Mouse (Mus musculus) kidney, postnatal 14 days (tissue): ENCODE data around the gene Sipa1l1.
A peak's percentile ranks its signal among the peaks of the same experiment; 100 is the strongest.
"Not testable (repeated sequence)": the region's sequence is repeated elsewhere in the genome, so short reads cannot be mapped to it uniquely, and the experiment has no call there.

Experiments used
- DNase-seq: peaks from one replicate; pipeline ENCODE4 v3.0.0; 2022; ENCODE audit warnings: mixed read lengths

Sipa1l1 gene

GRCm38 (mm10) chr12:82486829-82487560, 317.9 kb downstream of the Sipa1l1 start:
- no peak for DNase-seq

GRCm38 (mm10) chr12:82489093-82489492, 320.0 kb downstream of the Sipa1l1 start:
- DNase-seq, result no peak

GRCm38 (mm10) chr12:82489621-82490020, 320.5 kb downstream of the Sipa1l1 start:
- DNase-seq, result peak; percentile 54

- DNase-seq, result no peak
Observed at GRCm38 (mm10) chr12:82492456-82492855, 323.3 kb downstream of the Sipa1l1 start.

DNA sequence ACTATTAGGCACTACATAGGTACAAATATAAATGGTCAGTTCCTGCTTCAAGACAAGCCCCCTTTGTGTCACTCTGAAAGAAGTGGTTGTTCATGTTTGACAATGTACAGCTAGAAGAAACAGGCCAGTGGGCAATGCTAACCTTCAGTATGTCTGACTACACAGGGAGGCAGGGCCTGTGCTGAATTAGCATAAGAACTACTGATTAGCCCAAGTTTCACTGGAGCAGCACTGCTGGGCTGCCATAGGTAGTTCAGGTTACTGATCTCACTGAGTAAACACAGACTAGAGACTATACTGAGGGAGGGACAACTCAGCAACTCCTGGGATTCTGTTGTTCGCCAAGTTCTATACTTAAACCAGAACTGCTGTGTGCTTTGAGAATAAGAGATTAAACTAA, 324.1 kb downstream of the Sipa1l1 start:
- not testable (repeated sequence) for DNase-seq

DNA sequence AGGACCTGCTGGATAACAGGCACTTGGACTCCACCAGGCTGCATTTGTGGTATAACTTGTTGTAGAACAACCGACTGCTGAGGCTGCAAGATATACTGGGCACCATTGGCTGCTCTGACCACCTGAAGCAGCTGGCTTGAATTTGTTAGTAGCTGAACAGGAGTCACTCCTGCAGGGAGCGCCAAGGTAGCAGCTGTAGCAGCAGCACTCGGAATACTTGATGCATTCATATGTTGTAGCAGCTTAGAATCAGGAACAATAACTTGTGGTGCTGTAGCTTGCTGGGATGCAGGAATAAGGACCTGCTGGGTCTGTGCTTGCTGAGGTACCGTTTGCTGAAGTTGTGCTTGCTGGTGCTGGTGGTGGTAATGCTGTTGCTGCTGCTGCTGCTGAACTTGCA, 326.8 kb downstream of the Sipa1l1 start:
- no peak for DNase-seq

DNA sequence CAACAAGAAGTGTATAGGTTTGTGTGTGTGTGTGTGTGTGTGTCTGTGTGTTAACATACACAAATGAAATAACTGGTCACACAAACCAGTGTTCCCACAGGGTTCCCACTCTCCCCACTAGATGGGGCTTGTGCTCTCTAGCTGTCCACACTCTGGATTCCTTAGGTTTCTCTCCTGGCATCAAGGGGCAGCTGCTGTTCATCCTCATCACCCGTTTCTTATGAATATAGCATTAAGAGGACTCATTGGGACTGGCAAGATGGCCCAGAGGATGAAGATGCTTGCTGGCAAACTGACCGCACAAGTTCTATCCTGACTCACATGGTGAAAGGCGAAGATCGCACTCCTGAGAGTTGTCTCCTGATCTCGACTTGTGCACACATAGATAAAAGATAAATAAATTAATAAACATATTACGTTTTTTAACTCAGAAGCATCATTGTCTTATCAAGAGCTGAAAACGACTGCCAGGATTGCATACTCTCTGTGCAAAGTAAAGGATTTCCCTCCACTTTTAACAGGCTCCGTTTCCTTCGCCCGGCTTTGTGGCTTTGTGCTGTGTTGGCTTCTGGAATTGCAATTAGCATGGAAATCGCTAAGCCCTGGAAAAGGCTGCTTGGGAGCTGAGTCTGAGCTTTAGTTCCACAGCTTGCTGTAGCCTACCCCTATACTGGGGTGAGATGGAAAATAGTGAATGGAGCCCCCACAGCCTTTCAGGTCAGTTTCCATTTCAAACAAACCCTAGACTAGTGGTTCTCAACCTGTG, 328.9 kb downstream of the Sipa1l1 start:
- peak; percentile 54 for DNase-seq

DNA sequence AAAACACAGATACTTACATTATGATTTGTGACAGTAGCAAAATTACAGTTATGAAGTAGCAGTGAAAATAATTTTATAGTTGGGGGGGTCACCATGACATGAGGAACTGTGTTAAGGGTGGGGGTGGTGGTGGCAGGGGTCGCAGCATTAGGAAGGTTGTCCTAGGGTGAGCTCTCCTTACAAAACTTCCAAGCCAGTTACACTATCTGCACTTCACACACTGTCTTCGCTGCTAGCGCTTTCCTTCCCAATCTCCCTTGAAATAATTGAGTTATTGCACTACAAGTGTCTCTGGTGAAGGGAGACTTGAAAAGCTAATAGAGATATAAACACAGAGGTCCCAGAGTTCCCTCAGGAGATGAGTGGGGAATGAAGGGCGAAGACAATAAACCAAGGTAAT, 329.6 kb downstream of the Sipa1l1 start:
- no peak for DNase-seq

DNA sequence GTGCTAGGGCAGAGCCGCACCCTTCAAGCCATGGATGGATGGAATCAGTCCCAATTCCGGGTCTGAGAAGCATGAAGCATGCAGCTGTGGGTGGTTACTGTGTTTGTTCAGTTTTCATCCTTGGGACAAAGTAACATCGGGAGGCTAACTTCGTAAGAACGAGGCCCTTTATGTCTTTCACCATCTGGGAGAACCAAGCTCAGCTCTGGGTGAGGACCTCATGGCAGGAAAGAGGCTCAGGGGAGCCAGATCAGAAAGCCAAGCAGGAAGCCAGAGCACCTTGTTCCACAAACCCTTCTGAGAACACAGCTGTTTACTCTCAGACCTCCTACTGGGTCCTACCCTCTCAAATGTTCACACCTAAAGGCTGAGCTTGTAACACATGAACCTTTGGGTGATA, 330.6 kb downstream of the Sipa1l1 start:
- DNase-seq, result no peak
